Mouse (Mus musculus) heart, adult 2 months (tissue): ENCODE measurements around the gene Cabp7.

ENCODE experiments used
- CTCF ChIP-seq: fragments of 200-600 bp; IDR thresholded peaks from 2 replicates; pipeline ENCODE4 v1.8.1; 2022; ENCODE audit warnings: antibody characterized with exemption, mild to moderate bottlenecking, moderate library complexity
- EP300 ChIP-seq: fragments of 200-500 bp; IDR thresholded peaks from 2 replicates; pipeline ENCODE4 v1.6.1; 2011; ENCODE audit warnings: low read depth, low read length, control low read depth; ENCODE audit not compliant: insufficient read depth
- POLR2A ChIP-seq: fragments of 200-500 bp; IDR thresholded peaks from 2 replicates; pipeline ENCODE4 v1.6.1; 2011; ENCODE audit warnings: mild to moderate bottlenecking, low read depth, low read length, control low read depth; ENCODE audit not compliant: insufficient read depth

GRCm38 (mm10) chr11:4688632-4689380 lies 57.8 kb downstream of the Cabp7 start:
- TF ChIP-seq POLR2A (no peak), CTCF (no peak), EP300 (no peak)
